Mouse (Mus musculus): ENCODE measurements around the gene Prps2.
"Not testable (repeated sequence)": the region's sequence is repeated elsewhere in the genome, so short reads cannot be mapped to it uniquely, and the experiment has no call there.

Prps2 gene

GRCm38 (mm10) chrX:167328519-167328918 lies 54.0 kb downstream of the Prps2 start:
- DNase-seq (ENCODE audit: low read depth, low spot score): no peak

- no peak for DNase-seq (ENCODE audit: low read depth, low spot score)
These were observed 58.8 kb downstream of the Prps2 start for GRCm38 (mm10) chrX:167323742-167324141.

DNA sequence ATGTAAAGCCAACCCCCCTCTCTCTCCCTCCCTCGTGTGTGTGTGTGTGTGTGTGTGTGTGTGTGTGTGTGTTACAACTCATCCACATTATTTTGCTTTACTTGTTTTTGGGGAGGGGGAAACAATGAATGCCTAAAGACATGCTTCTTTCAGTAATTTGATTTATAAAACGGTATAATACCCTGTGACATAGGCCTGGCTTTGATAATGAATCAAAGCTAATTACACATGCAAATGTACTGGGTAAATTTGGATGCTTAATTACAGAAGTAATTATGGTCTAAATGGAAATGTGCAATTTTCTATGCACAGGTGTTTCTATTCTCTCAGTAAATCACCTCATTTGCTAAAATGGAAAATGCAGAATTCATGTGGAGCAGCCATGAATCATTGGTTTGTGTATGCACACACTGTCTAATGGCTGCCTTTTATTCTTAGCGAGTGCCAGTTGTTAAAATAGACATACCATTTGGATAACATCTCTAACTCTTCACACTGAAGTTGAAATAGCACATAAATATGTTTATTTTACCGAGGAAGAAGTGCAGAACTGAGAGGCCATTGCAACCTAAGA lies 61.2 kb downstream of the Prps2 start:
- DNase-seq (ENCODE audit: low read depth, low spot score): no peak

DNA sequence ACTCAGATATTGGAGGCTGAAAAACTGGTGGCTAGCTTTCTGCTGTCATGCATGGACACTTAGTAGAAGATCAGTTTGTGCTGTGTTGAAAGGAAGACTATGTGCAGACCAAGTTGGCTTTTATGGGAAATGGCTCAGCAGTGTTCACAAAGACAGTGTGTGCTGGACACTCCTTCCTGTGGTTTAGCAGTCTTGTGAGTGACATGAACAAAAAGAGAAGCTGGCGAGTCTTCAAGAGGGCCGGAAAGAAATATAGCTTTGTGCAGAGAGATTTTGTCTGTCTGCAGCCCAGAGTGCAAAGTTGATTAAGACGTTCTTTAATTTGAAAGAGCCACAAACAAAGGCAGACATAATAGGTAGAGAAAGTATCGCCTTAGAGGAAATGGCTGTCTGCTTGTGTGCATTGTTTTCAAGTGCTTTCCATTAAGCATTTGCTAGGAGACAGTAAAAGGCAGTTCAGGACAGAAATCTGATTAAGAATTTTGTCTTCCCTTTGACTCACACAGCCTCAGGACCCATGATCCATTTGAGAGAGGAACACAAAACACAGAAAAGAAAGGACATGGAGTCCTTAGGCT lies 63.6 kb downstream of the Prps2 start:
- no peak for DNase-seq (ENCODE audit: low read depth, low spot score)

- no peak for DNase-seq (ENCODE audit: low read depth, low spot score)
These were observed 66.8 kb downstream of the Prps2 start for GRCm38 (mm10) chrX:167315766-167316165.

DNA sequence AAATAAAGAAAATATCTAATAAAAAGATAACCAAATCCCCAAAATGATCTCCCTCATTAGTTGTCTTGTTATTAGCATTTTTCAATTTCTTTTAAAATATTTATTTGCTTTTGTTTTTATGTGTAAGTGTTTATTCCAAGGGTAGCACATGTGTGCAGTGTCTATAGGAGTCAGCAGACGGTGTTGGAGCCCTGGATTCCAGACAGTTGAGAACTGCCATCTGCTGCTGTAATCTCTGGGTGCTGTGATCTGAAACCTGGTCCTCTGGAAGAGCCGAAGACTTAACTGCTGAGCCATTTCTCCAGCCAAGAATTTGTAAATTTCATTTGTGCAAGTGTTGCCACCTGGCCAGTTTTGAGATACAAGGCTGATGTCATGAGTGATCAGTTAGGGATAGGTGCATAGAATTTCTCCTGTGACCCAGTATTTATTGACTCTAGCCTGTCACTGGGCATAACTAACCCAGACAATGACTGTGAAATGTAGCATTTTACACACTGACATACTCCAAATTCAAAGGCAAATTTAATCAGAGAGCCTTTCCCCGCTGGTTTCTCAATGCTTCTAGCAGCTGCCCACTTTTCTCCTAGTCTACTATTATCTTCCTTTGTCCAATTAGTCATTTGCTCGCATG lies 67.3 kb downstream of the Prps2 start:
- no peak for DNase-seq (ENCODE audit: low read depth, low spot score)

DNA sequence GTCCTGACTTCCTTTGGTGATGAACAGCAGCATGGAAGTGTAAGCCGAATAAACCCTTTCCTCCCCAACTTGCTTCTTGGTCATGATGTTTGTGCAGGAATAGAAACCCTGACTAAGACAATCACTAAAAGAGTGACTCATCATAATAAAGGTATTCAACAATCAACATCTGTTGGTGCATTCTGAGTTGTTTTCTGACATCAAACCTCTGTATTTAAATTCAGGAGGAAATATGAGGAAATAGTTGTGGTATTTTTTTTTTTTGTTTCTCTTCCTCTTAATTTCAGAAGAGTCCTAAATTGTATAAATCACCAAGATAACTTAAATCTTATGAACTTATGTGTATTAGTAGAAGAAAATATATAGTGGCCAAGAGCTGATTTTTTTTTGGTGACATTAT lies 80.5 kb downstream of the Prps2 start:
- not testable (repeated sequence) for DNase-seq (ENCODE audit: low read depth, low spot score)

Measured in CD4-positive helper T cell, adult 2 months (primary cell).